Mouse (Mus musculus) cerebellum, postnatal 36 days (tissue): ENCODE measurements around the gene Atf3.

ENCODE experiments used
- DNase-seq, 2 experiments: peaks; one replicate each; pipeline ENCODE4 v3.0.0; 2021 to 2022; ENCODE audit warnings: mixed read lengths in 2 of 2

Gene Atf3

GRCm38 (mm10) chr1:191226570-191226969 is 8.7 kb upstream of the Atf3 start:
- no peak for DNase-seq

- DNase-seq: no peak
Measured at GRCm38 (mm10) chr1:191225771-191226170, 7.9 kb upstream of the Atf3 start.

DNA sequence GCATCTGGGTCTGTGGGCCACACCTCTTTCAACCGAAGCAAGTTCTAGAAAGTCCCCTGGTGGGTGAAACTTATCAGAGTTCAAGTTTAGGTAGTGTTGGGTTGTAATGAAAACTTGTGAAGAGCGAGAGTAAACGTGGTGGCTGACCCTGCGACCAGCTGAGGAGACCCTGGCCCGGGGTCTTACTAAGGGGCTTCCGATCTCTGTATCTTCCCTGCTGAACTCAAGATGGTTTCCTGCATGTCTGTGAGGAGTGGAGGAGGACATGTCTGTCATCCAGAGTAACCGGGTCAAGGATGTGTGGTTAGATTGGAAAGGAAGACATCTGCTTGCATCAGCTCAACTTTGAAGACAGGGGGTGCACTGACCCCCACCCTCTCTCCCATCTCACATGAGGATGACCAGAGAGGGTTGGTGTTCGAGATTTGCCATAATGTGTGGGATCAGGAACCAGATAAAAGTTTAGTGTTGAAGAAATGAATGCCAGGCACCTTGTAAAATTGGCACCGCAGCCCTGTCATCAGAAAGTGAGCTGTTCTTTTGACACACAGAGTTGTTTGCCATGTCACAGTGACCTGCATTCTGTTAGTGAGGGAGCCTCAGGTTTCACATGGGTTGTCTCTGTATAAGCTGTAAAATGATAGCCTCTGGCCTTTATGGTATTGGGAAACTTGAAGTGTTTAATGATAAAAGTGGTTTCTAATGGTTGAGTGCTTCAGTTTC is 7.3 kb upstream of the Atf3 start:
- DNase-seq: peak; percentile 4 to 12

DNA sequence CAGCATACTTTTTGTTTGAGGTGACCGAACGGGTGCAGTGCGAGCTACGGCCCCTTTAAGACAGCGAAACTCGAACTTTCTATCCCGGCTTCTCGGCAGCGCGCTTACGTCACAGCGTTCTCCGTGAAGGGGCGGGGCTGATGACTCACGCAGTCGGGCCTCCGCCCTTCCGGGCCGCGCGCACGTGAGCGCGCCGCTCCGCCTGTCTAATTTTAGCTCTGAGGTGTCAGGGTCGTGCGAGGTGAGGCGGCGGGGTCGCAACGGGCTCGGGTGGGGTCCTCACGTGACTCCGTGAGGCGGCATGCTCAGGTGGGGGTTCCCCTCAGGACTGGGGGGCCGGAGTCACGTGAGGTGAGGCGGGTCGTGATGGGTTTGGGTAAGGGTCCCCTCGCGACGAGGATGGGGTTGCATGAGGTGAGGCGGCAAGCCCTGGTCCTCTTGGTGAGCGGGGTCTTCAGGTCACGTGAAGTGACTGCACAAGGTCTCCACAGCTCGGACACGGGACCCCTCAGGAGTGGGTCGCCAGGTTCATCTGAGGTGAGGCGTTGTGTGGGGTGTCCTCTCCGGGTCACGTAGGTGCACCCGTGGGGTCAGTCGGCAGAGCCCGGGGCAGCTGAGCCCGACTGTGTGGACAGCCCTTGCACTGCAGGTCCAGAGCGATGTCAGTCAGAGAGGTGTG is 6.6 kb upstream of the Atf3 start:
- peak; percentile 92 to 93 for DNase-seq

- no peak for DNase-seq
Measured at GRCm38 (mm10) chr1:191223930-191224301, 6.1 kb upstream of the Atf3 start.

- DNase-seq: no peak
Measured at GRCm38 (mm10) chr1:191222031-191222430, 4.2 kb upstream of the Atf3 start.

- no peak for DNase-seq
Measured at GRCm38 (mm10) chr1:191220588-191220987, 2.7 kb upstream of the Atf3 start.

DNA sequence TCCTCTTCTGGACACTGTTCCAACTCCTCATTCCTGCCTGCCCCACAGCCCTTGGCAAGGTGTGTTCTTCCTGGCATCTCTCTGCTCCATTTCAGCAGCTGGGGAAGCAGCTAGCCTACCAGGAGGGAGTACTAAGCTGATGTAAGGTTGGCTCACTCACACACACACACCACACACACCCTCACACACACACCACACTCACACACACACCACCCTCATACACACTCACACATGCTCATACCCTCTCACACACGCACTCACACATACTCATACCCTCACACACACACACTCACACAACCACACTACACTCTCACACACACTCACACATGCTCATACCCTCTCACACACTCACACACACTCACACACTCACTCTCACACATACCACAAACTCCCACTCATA is 1.9 kb upstream of the Atf3 start:
- DNase-seq: no peak

DNA sequence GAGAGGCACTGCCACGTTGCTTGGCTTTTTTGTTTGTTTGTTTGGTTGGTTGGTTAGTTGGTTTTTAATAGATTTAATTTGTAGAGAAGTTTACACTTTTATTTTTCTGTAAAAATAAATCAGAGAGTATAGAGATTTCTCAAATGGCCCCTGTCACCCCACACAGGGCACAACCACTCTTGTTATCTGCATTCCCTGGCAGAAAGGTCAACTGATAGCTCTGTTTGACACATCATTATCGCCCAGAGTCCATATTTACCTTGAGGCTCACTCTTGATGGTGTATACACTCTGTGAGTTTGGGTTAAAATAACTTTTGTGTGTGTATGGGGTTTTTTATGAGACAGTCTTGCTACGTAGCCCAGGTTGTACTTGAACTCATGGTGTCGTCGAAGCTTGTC is 744 bp upstream of the Atf3 start:
- DNase-seq: no peak

DNA sequence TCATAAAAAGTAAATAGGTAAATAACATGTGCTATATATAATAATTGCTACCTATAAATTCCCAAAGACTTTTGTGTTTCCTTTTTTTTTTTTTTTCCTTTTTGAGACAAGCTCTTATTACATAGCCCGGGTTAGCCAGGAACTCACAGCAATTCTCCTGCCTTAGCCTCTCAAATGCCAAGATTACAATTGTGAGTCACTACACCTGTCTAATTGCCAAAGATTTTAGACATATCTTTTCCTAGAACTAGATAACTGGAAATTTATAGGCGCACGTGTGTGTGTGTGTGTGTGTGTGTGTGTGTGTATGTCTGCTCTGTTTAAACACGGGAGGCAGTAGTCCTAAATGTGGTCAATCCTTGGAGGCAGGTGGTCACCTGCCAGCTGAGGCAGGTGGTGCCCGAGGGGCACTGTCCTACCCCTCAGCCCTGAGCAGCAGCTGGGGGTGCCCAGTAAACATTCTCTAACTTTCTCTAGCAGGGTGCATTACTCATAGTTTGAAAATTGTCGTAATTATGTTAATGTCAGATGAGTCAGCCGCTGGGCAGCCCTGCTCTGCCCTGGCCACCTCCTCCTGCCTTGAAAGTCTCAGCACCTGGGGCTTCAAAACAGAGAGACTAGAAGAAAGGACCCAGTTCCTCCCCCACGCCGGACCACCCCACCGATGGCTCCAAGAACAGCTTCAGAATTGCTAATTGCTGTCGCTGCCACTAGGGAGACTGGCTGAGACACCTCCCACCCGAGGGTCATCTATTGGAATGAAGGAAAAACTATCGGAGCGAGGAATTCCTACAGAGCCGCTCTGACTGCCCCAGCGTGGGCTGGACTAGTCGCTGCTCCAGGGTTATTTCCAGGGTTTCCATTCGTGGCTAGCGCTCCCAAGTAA is 1.8 kb downstream of the Atf3 start:
- DNase-seq: no peak

DNA sequence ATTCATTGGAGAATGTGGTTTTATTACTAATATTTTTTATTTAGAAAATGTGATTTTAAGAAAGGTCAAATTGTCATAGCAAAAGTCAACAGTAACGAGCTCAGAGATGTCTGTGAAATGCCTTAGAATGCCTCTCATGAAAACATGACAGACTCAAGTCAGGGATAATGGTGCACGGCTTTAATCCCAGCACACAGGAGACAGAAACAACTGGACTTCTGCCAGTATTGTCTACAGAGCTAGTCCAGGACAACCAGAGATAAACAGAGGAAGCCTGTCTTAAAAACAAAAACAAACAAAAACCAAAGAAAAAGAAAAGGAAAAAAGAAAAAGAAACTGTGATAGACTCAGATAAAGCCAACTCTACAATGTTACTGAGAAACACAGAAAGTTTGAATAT is 6.7 kb downstream of the Atf3 start:
- no peak for DNase-seq

DNA sequence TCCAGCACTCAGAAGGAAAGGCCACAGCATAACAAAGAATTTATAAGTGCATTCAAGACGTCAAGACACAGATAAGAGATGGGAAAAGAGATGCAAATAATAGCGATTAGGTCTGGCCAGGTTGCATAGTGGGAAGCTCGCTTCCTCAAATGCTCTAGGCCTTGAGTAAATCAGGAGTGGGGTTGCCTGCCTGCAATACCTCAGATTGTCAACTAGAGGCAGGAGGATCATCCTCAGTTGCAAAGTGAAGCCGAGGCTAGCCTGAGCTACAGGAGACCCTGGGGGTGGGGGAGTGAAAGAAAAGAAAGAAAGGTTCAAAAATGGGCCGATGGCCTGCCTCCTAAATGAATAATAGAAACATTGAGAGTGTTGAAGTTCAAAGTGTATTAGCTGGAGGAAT is 12.0 kb downstream of the Atf3 start:
- DNase-seq: no peak

DNA sequence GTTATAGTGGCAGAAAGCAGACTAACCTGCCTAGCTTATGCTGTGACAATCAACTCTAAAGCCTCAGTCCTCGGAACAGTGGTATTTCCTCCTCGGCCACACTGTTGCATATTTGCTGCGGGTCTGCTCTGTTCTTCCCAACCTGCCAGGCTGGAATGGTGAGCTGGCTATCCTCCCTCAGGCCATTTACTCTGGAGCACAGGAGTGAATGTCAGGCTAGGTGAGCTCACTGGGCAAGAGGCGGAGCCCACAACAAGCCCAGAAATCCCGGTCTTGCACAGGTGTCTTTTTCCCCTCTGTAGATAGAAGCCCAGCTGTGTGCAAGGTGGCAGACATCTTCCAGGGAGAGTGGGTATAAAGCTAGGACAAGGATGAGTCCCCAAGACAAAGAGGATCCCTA is 13.0 kb downstream of the Atf3 start:
- no peak for DNase-seq

GRCm38 (mm10) chr1:191203496-191203895 is 14.3 kb downstream of the Atf3 start:
- DNase-seq: no peak

- DNase-seq: no peak
Measured at GRCm38 (mm10) chr1:191202208-191202952, 15.5 kb downstream of the Atf3 start.

DNA sequence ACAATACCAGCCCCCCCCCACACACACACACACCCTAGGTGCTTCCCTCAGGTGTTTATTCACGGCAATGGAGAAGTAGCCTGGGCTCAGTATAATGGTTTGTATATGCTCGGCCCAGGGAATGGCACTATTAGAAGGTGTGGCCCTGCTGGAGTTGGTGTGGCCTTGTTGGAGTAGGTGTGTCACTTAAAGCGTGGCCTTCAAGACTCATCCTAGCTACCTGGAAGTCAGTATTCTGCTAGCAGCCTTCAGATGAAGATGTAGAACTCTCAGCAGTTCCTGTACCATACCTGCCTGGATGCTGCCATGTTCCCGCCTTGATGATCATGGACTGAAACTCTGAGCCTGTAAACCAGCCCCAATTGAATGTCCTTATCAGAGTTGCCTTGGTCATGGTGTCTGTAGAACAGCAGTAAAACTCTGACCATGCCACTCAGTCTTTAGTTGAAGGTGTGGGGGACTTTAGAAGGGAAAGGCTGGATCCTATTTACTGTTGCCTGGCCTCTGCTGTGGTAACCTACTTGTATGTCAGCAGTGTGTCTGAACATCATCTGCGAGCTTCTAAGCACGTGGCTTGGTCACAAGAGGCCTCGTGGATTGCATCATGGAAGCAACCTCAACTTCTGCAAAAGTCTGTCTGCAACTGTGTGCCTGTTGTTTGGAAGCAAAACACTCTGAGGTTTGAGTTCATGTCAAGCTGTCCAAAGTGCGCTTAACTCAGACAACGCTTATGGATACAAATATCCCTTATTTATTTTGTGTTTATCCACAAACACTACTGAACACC is 16.8 kb downstream of the Atf3 start:
- no peak for DNase-seq

GRCm38 (mm10) chr1:191197916-191198315 is 19.9 kb downstream of the Atf3 start:
- DNase-seq: no peak

- DNase-seq: no peak
Measured at GRCm38 (mm10) chr1:191196016-191196415, 21.8 kb downstream of the Atf3 start.

- DNase-seq: no peak
Measured at GRCm38 (mm10) chr1:191193657-191194424, 24.0 kb downstream of the Atf3 start.

GRCm38 (mm10) chr1:191192751-191193150 is 25.1 kb downstream of the Atf3 start:
- DNase-seq: no peak

GRCm38 (mm10) chr1:191192213-191192612 is 25.6 kb downstream of the Atf3 start:
- no peak for DNase-seq
